Mouse (Mus musculus) CH12.LX (cell line): Measurements from ENCODE around the gene Hand1. TPM values are rescaled to one million over a fixed set of nuclear protein-coding genes. Genes with fewer than 3 reads are reported as not detected.

Experiments used
- DNase-seq: peaks from one replicate; pipeline ENCODE4 v3.0.0-alpha.2; 2013; ENCODE audit errors: extremely low read depth
- H3K27ac ChIP-seq: 2 replicates; pipeline ENCODE4 v1.5.1; 2012; ENCODE audit warnings: low read depth, mild to moderate bottlenecking, control low read depth, moderate library complexity; ENCODE audit not compliant: insufficient read depth
- H3K27me3 ChIP-seq: replicated peaks from 2 replicates; pipeline ENCODE3; 2012; ENCODE audit warnings: inconsistent platforms
- H3K36me3 ChIP-seq, 2 experiments: replicated peaks in 1 of 2; 2 replicates each; pipeline versions ENCODE3 to v1.6.1; 2012; ENCODE audit warnings: inconsistent platforms in 1 of 2, low read length in 1 of 2, mild to moderate bottlenecking in 1 of 2, mixed read lengths in 1 of 2, moderate library complexity in 1 of 2; ENCODE audit not compliant: control insufficient read depth in 1 of 2, insufficient read depth in 1 of 2
- H3K4me1 ChIP-seq, 2 experiments: 2 replicates each; pipeline ENCODE4 v1.6.1; 2012; ENCODE audit warnings: inconsistent platforms in 1 of 2, moderate library complexity in 1 of 2; ENCODE audit not compliant: insufficient read depth in 2 of 2, control insufficient read depth in 1 of 2
- H3K4me2 ChIP-seq: 2 replicates; pipeline ENCODE4 v1.6.1; 2012; ENCODE audit warnings: low read depth, mild to moderate bottlenecking, control low read depth; ENCODE audit not compliant: poor library complexity, insufficient read depth, severe bottlenecking
- H3K4me3 ChIP-seq, 3 experiments: fragments of 150-350 bp in 1 of 3; sonication (generic) in 1 of 3; replicated peaks in 1 of 3; 2 replicates each; pipeline versions ENCODE3 to v1.5.1; 2011 to 2012; ENCODE audit warnings: low read depth in 2 of 3, low read length in 2 of 3, mild to moderate bottlenecking in 2 of 3, moderate library complexity in 2 of 3, control low read depth in 1 of 3, improper control_type of control experiment in 1 of 3, inconsistent platforms in 1 of 3, mixed read lengths in 1 of 3; ENCODE audit not compliant: poor library complexity in 1 of 3
- H3K79me2 ChIP-seq: replicated peaks from 2 replicates; pipeline ENCODE4 v1.6.1; 2012; ENCODE audit warnings: mild to moderate bottlenecking, moderate library complexity; ENCODE audit not compliant: control insufficient read depth, poor library complexity, insufficient read depth, severe bottlenecking; ENCODE audit errors: extremely low read depth
- H3K9ac ChIP-seq: 2 replicates; pipeline ENCODE4 v1.6.1; 2012; ENCODE audit warnings: low read depth, mild to moderate bottlenecking, control low read depth, moderate library complexity; ENCODE audit not compliant: insufficient read depth
- H3K9me3 ChIP-seq: replicated peaks from 2 replicates; pipeline ENCODE3; 2012; ENCODE audit warnings: low read length, inconsistent platforms, mixed read lengths
- BHLHE40 ChIP-seq: IDR thresholded peaks from 2 replicates; pipeline ENCODE4 v1.6.1; 2011; ENCODE audit warnings: mild to moderate bottlenecking, low read depth, low read length, improper control_type of control experiment
- CHD1 ChIP-seq: IDR thresholded peaks from 2 replicates; pipeline ENCODE4 v1.6.1; 2012; ENCODE audit warnings: low read depth, low read length, improper control_type of control experiment, inconsistent platforms
- CHD2 ChIP-seq: IDR thresholded peaks from 2 replicates; pipeline ENCODE4 v1.6.1; 2011; ENCODE audit warnings: low read length, improper control_type of control experiment
- CTCF ChIP-seq, 2 experiments: IDR thresholded peaks in 1 of 2; conservative IDR thresholded peaks in 1 of 2; 2 replicates each; pipeline ENCODE4 v1.5.1; 2011 to 2012; ENCODE audit warnings: low read depth in 2 of 2, low read length in 2 of 2, improper control_type of control experiment in 1 of 2, inconsistent platforms in 1 of 2, mild to moderate bottlenecking in 1 of 2, moderate library complexity in 1 of 2
- IRF4 ChIP-seq: IDR thresholded peaks from 2 replicates; pipeline ENCODE4 v1.6.1; 2014; ENCODE audit warnings: low read depth, mild to moderate bottlenecking, inconsistent platforms, low read length, improper control_type of control experiment
- KAT2A ChIP-seq: IDR thresholded peaks from 2 replicates; pipeline ENCODE4 v1.6.1; 2012; ENCODE audit warnings: low read length, improper control_type of control experiment, inconsistent platforms; ENCODE audit not compliant: insufficient replicate concordance
- MAX ChIP-seq: IDR thresholded peaks from 2 replicates; pipeline ENCODE4 v1.6.1; 2011; ENCODE audit warnings: low read length, improper control_type of control experiment
- MAZ ChIP-seq: IDR thresholded peaks from 2 replicates; pipeline ENCODE4 v1.6.1; 2012; ENCODE audit warnings: low read depth, mild to moderate bottlenecking, inconsistent platforms, low read length, improper control_type of control experiment, moderate library complexity
- MYC ChIP-seq: IDR thresholded peaks from 2 replicates; pipeline ENCODE4 v1.6.1; 2011; ENCODE audit warnings: low read depth, mild to moderate bottlenecking, improper control_type of control experiment, low read length
- NRF1 ChIP-seq: IDR thresholded peaks from 2 replicates; pipeline ENCODE4 v1.6.1; 2014; ENCODE audit warnings: low read depth, mild to moderate bottlenecking, inconsistent platforms, low read length, improper control_type of control experiment, moderate library complexity
- POLR2A ChIP-seq: IDR thresholded peaks from 2 replicates; pipeline ENCODE4 v1.6.1; 2011; ENCODE audit warnings: low read depth, mild to moderate bottlenecking, improper control_type of control experiment, low read length
- RAD21 ChIP-seq: IDR thresholded peaks from 2 replicates; pipeline ENCODE4 v1.6.1; 2011; ENCODE audit warnings: low read depth, mild to moderate bottlenecking, low read length, improper control_type of control experiment, moderate library complexity
- RCOR1 ChIP-seq: conservative IDR thresholded peaks from 2 replicates; pipeline ENCODE4 v1.6.1; 2012; ENCODE audit warnings: low read depth, mild to moderate bottlenecking, inconsistent platforms, low read length, improper control_type of control experiment
- TBP ChIP-seq: conservative IDR thresholded peaks from 2 replicates; pipeline ENCODE4 v1.6.1; 2011; ENCODE audit warnings: low read depth, low read length, improper control_type of control experiment
- TCF12 ChIP-seq: IDR thresholded peaks from 2 replicates; pipeline ENCODE4 v1.6.1; 2014; ENCODE audit warnings: low read depth, mild to moderate bottlenecking, inconsistent platforms, low read length, improper control_type of control experiment
- UBTF ChIP-seq: IDR thresholded peaks from 2 replicates; pipeline ENCODE4 v1.6.1; 2012; ENCODE audit warnings: low read depth, mild to moderate bottlenecking, inconsistent platforms, low read length, improper control_type of control experiment, moderate library complexity
- ZC3H11A ChIP-seq: IDR thresholded peaks from 2 replicates; pipeline ENCODE4 v1.6.1; 2012; ENCODE audit warnings: low read depth, mild to moderate bottlenecking, inconsistent platforms, low read length, improper control_type of control experiment
- ZKSCAN1 ChIP-seq: IDR thresholded peaks from 2 replicates; pipeline ENCODE4 v1.6.1; 2012; ENCODE audit warnings: low read depth, inconsistent platforms, low read length, improper control_type of control experiment, borderline replicate concordance
- dilution Hi-C: fragments of 300-500 bp; cut with MboI; formaldehyde crosslinking; loops from 2 replicates; pipeline ENCODE4 v1.14.3; 2020; ENCODE audit warnings: low sequenced_read_pairs; ENCODE audit not compliant: extremely low pct_unique_long_range_greater_than_20kb, extremely low pct_ligation_motif_present
- in situ Hi-C: fragments of 300-500 bp; cut with MboI; formaldehyde crosslinking; loops from 3 replicates; pipeline ENCODE4 v1.14.3; 2019; ENCODE audit warnings: low sequenced_read_pairs, low pct_ligation_motif_present, low pct_unique_long_range_greater_than_20kb, mixed read lengths
- polyA plus RNA-seq: library from polyadenylated mRNA; unstranded; fragments of >175 nt; gene quantifications from 2 replicates; pipeline ENCODE4 v1.2.1, GENCODE M21; 2012; ENCODE audit warnings: low read depth; ENCODE audit not compliant: insufficient read length
- total RNA-seq, 2 experiments: library from RNA; depleted of rRNA; stranded (reverse); fragments of 300-350 nt in 1 of 2; fragments of >200 nt in 1 of 2; gene quantifications; 2 replicates each; pipeline ENCODE4 v1.2.3; 2012 to 2014

Gene Hand1
- total and polyA plus RNA-seq, 3 experiments = not detected

DNA sequence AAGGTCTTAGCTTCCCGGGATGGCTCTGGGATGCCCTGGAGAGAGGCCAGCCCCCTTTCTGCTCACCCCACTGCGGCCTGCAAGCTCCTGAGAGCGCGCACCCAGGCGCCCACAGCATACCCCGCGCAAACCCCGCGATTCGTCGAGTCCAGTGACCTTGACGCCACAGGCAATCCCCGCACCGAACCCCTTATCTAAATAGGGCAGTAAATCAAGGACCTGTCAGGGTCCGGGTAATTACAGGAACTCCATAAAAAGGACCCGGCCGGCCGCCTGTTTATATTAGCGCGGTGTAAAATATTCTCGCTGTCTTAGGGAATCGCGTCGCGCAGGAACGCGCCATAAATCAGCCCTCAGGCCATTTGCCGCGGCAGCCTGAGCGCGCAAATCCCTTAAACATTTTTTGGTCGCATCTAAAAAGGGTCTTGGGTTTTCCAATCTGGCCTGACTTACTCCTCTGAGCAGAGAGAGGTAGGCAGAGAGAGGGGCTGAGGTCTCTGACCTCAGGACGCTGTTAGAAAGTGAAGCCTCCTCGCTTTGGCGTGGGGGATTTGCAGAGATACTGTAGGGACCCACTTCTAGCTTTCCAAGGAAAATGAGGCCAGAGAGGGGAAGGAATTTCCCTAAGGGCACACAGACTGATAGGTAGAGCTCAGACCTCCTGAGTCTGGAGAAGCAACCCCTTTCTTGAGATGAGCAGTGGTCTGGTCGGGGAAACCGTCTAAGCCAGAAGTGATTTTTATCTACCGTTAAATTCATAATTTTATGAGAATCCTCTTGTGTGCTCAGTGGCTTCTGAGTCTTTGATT lies 4.5 kb upstream of the Hand1 start:
- H3K27me3 ChIP-seq = peaks cover 89% of the 10 kb centered on the region
- H3K79me2 ChIP-seq = no peaks in the 10 kb centered on the region
- dilution Hi-C loops = no loop called here
- no peak overlapping the region for H3K27ac ChIP-seq
- no peak overlapping the region for H3K4me2 ChIP-seq
- no peaks in the 10 kb centered on the region for H3K36me3 ChIP-seq
- DNase-seq = no peak
- no peak overlapping the region for H3K4me3 ChIP-seq
- no peak overlapping the region for H3K9ac ChIP-seq
- in situ Hi-C loops = no loop called here
- H3K9me3 ChIP-seq = no peaks in the 10 kb centered on the region
- H3K4me1 ChIP-seq = no peaks in the 10 kb centered on the region
- no peak for TF ChIP-seq MYC
- no peak for TF ChIP-seq KAT2A
- no peak for TF ChIP-seq TCF12
- TF ChIP-seq RAD21 = no peak
- TF ChIP-seq ZKSCAN1 = no peak
- no peak for TF ChIP-seq CTCF (conservative IDR thresholded peaks at IDR 0.05 in 1 of 2, IDR thresholded peaks at IDR 0.05 in 1 of 2; ENCODE audit: low read depth in 2 of 2, low read length in 2 of 2)

DNA sequence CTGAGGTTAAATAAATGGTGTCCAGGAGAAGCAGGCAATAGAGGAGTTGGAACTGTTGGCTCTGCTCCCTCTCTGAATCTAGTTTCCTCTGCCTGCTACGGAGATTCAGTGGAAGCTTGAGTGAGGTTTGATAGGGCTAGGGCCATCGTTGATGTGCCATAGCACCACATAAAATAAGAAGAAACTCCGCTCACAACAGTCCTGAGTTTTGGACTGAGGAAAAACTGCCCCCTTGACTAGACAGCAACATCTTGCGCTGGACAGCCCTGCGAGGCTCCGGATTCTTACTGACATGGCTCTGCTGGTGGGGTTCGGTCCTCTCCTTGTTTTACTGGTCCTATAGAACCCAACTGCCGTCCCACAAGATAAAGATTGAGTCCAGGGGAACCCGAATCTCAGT lies 3.8 kb upstream of the Hand1 start:
- TF ChIP-seq NRF1 (no peak), CHD2 (no peak), POLR2A (no peak)
- H3K4me2 ChIP-seq = no peak overlapping the region
- no peak overlapping the region for H3K9ac ChIP-seq
- H3K4me3 ChIP-seq = no peak overlapping the region
- in situ Hi-C loops (no loop called here), dilution Hi-C loops (no loop called here)
- H3K4me1 ChIP-seq = no peaks in the 10 kb centered on the region
- no peak overlapping the region for H3K27ac ChIP-seq
- no peaks in the 10 kb centered on the region for H3K36me3 ChIP-seq
- no peaks in the 10 kb centered on the region for H3K9me3 ChIP-seq
- DNase-seq = no peak
- no peaks in the 10 kb centered on the region for H3K79me2 ChIP-seq
- peaks cover 90% of the 10 kb centered on the region for H3K27me3 ChIP-seq

DNA sequence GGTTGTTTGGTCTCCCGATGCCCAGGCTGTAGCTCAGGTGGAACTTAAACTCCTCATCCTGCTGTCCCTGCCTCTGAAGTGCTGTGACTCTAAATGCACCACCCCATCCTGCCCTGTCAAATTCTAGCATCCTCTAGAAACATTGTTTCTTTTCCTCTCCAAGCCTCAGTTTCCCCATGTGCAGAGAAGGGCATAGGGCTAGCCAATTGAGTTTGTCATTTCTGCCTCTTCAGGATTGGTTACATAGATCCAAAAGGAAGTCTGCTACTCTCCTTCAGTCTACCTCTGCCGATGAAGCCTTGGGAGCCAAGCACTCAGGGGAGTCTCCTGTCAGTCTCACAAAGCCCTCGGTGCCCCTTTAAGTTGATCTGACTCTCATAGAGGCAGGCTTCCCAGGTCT lies 3.3 kb upstream of the Hand1 start:
- no peak overlapping the region for H3K9ac ChIP-seq
- H3K27ac ChIP-seq = no peak overlapping the region
- no peak overlapping the region for H3K4me3 ChIP-seq
- no peaks in the 10 kb centered on the region for H3K36me3 ChIP-seq
- H3K4me1 ChIP-seq = no peaks in the 10 kb centered on the region
- dilution Hi-C loops (no loop called here), in situ Hi-C loops (no loop called here)
- H3K9me3 ChIP-seq = no peaks in the 10 kb centered on the region
- H3K27me3 ChIP-seq = peaks cover 90% of the 10 kb centered on the region
- no peak overlapping the region for H3K4me2 ChIP-seq
- TF ChIP-seq IRF4 (no peak), MAZ (no peak), BHLHE40 (no peak), NRF1 (no peak), TBP (no peak), CHD2 (no peak), ZC3H11A (no peak), RCOR1 (no peak), RAD21 (no peak), CTCF (conservative IDR thresholded peaks at IDR 0.05 in 1 of 2, IDR thresholded peaks at IDR 0.05 in 1 of 2; ENCODE audit: low read depth in 2 of 2, low read length in 2 of 2) (no peak), MAX (no peak), KAT2A (no peak), CHD1 (no peak), UBTF (no peak)
- no peaks in the 10 kb centered on the region for H3K79me2 ChIP-seq
- no peak for DNase-seq
